ENCODE assay signal across 8 mouse cellular contexts in the genomic region with DNA sequence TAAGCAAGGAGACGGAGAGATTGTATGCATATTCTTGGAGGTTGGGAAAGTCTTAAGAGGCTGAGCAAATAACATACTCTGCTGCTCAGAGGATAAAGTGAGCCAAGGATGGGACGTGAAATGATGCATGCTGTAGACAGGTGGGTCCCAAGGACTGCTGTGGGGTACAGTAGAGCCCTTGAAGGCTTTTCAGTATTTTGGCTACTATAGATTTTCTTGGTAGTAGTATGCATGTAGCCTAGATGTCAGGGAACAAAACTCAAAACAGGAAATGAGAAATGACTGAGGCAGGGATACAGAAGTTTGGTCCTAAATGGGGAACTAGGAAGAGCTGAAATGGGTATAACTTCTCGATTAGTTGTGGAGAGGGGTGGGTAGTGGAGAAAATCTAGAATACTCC. TPM values are rescaled to one million over a fixed set of nuclear protein-coding genes. Genes with fewer than 3 reads are reported as not detected.
DNase-seq lines count a peak whose midpoint lies in the region; ATAC-seq and TF ChIP-seq lines count a peak whose summit lies in the region.

No protein-coding gene starts in this region.

- peak overlapping the region; percentile 93 for H3K9ac ChIP-seq in forebrain, embryonic 13.5 days
- H3K9ac ChIP-seq in liver, embryonic 12.5 days, result peak overlapping the region; percentile 92
- peak overlapping the region; percentile 54 for H3K9ac ChIP-seq in stomach, embryonic 16.5 days (ENCODE audit: low read length)

- 20% methylated on average over 3 of the region's 3 CpGs for WGBS in spleen, adult 2 months
- 47% methylated on average over 3 of the region's 3 CpGs for WGBS in forebrain, embryonic 13.5 days
- whole genome bisulfite sequencing in liver, embryonic 12.5 days (ENCODE audit: insufficient replicate concordance), result 26% methylated on average over 3 of the region's 3 CpGs
- 39% methylated on average over 3 of the region's 3 CpGs for WGBS in stomach, embryonic 16.5 days

- peaks cover 2% of the 10 kb centered on the region; the same call in 1 of the 2 replicates for H3K36me3 ChIP-seq in spleen, adult 2 months (ENCODE audit: control insufficient read depth, insufficient read depth, low read length)
- H3K36me3 ChIP-seq in forebrain, embryonic 13.5 days (ENCODE audit: poor library complexity, severe bottlenecking), result peaks cover 5% of the 10 kb centered on the region; the same call in 1 of the 2 replicates
- H3K36me3 ChIP-seq in liver, embryonic 12.5 days, result peaks cover 12% of the 10 kb centered on the region
- no peaks in the 10 kb centered on the region for H3K36me3 ChIP-seq in stomach, embryonic 16.5 days (ENCODE audit: control insufficient read depth, insufficient read depth, low read length)

- no peaks in the 10 kb centered on the region for H3K9me3 ChIP-seq in forebrain, embryonic 13.5 days (replicated peaks)
- H3K9me3 ChIP-seq in liver, embryonic 12.5 days (replicated peaks), result no peaks in the 10 kb centered on the region
- H3K9me3 ChIP-seq in stomach, embryonic 16.5 days (replicated peaks; ENCODE audit: control insufficient read depth, low read length), result no peaks in the 10 kb centered on the region

- TF ChIP-seq POLR2A in spleen, adult 2 months (IDR thresholded peaks at IDR 0.05; ENCODE audit: low read depth, low read length), result no peak

- H3K4me2 ChIP-seq in forebrain, embryonic 13.5 days, result peak overlapping the region; percentile 66
- peak overlapping the region; percentile 98 for H3K4me2 ChIP-seq in liver, embryonic 12.5 days
- peak overlapping the region; percentile 65 for H3K4me2 ChIP-seq in stomach, embryonic 16.5 days (ENCODE audit: low read depth, low read length)

- no peak for ATAC-seq in forebrain, embryonic 13.5 days
- no peak for ATAC-seq in liver, embryonic 12.5 days
- ATAC-seq in stomach, embryonic 16.5 days (ENCODE audit: insufficient read depth, low FRiP score), result no peak

- peak overlapping the region; percentile 48 for H3K4me3 ChIP-seq in spleen, adult 2 months (ENCODE audit: extremely low read depth, insufficient read depth, insufficient read length)
- H3K4me3 ChIP-seq in forebrain, embryonic 13.5 days, result peak overlapping the region; percentile 80
- H3K4me3 ChIP-seq in liver, embryonic 12.5 days, result peak overlapping the region; percentile 81
- peak overlapping the region; percentile 89 for H3K4me3 ChIP-seq in stomach, embryonic 16.5 days (replicated peaks; ENCODE audit: low read length)

- H3K4me1 ChIP-seq in spleen, adult 2 months (ENCODE audit: control insufficient read depth, insufficient read depth, insufficient read length), result peaks cover 19% of the 10 kb centered on the region
- H3K4me1 ChIP-seq in forebrain, embryonic 13.5 days, result peaks cover 25% of the 10 kb centered on the region
- H3K4me1 ChIP-seq in liver, embryonic 12.5 days, result peaks cover 63% of the 10 kb centered on the region
- peaks cover 12% of the 10 kb centered on the region for H3K4me1 ChIP-seq in stomach, embryonic 16.5 days (ENCODE audit: control insufficient read depth, insufficient read depth, low read length)

- H3K27me3 ChIP-seq in spleen, adult 2 months (ENCODE audit: control insufficient read depth, insufficient read depth, low read length), result no peaks in the 10 kb centered on the region
- no peaks in the 10 kb centered on the region for H3K27me3 ChIP-seq in forebrain, embryonic 13.5 days
- no peaks in the 10 kb centered on the region for H3K27me3 ChIP-seq in liver, embryonic 12.5 days (replicated peaks)
- H3K27me3 ChIP-seq in stomach, embryonic 16.5 days (ENCODE audit: control insufficient read depth, insufficient read depth, low read length), result no peaks in the 10 kb centered on the region

- TF ChIP-seq CTCF in spleen, adult 2 months (IDR thresholded peaks at IDR 0.05; ENCODE audit: extremely low read depth, insufficient read depth, insufficient read length, insufficient replicate concordance), result no peak

- DNase-seq in spleen, adult 2 months (ENCODE audit: low read depth in 1 of 2, low spot score in 2 of 2), result no peak
- DNase-seq in spleen, adult 12 weeks (ENCODE audit: low spot score), result no peak
- DNase-seq in urinary bladder, adult 2 months (ENCODE audit: low spot score), result no peak
- no peak for DNase-seq in T-cell, adult 2 months (ENCODE audit: low spot score)
- DNase-seq in right cerebral cortex, postnatal 10 days (ENCODE audit: low spot score in 2 of 2), result no peak

- no peak overlapping the region; the same call in 1 of the 2 replicates for H3K27ac ChIP-seq in spleen, adult 2 months (ENCODE audit: insufficient read depth, low read length)
- no peak overlapping the region for H3K27ac ChIP-seq in forebrain, embryonic 13.5 days
- peak overlapping the region; percentile 91 for H3K27ac ChIP-seq in liver, embryonic 12.5 days
- peak overlapping the region; percentile 33; the same call in 1 of the 2 replicates for H3K27ac ChIP-seq in stomach, embryonic 16.5 days (ENCODE audit: low read length)

RNA-seq across cellular contexts. Expression of a gene that starts 36.9 kb away (rescaled TPM):
- polyA plus RNA-seq in spleen, adult 2 months (2012; rRNA removed), result 16.5 and 18.9 TPM in 2 replicates
- polyA plus RNA-seq in forebrain, embryonic 13.5 days (2015; fragmentation: Nextera tagmentation; extraction: Ambion mirVana), result 41.9 and 43.7 TPM in 2 replicates
- 52.6 and 59.3 TPM in 2 replicates for polyA plus RNA-seq in liver, embryonic 12.5 days (2016; fragmentation: Nextera tagmentation; extraction: Ambion mirVana)
- polyA plus RNA-seq in stomach, embryonic 16.5 days (2015; fragmentation: Nextera tagmentation; extraction: Ambion mirVana), result 76.4 and 79.6 TPM in 2 replicates
- 58.4 and 62.9 TPM in 2 replicates for polyA plus RNA-seq in urinary bladder, adult 2 months (2012; rRNA removed)

Comparison
In these comparisons a context has a peak if more than half of its experiments do, and no peak if none do; other contexts are left out.
1. H3K27ac ChIP-seq: peak in liver, embryonic 12.5 days (single experiment) and stomach, embryonic 16.5 days (single experiment); none in spleen, adult 2 months (single experiment) and forebrain, embryonic 13.5 days (single experiment).
2. Peak in every context shown above with its lines, with median percentiles within 50 percentile points of each other: H3K4me3 ChIP-seq, H3K4me2 ChIP-seq and H3K9ac ChIP-seq.